Mouse (Mus musculus) E14TG2a.4 (cell line): ENCODE measurements around the gene Pmm2.

Experiments
- H3K27me3 ChIP-seq: 2 replicates; pipeline ENCODE4 v1.6.1; 2014; ENCODE audit warnings: low read length, control low read depth; ENCODE audit not compliant: insufficient read depth
- H3K36me3 ChIP-seq: 2 replicates; pipeline ENCODE4 v1.6.1; 2014; ENCODE audit warnings: low read length, control low read depth; ENCODE audit not compliant: insufficient read depth
- H3K4me1 ChIP-seq: replicated peaks from 2 replicates; pipeline ENCODE4 v1.6.1; 2014; ENCODE audit warnings: low read depth, low read length, control low read depth
- H3K4me3 ChIP-seq: replicated peaks from 2 replicates; pipeline ENCODE4 v1.5.1; 2014; ENCODE audit warnings: mild to moderate bottlenecking, low read length
- H3K9me3 ChIP-seq: 2 replicates; pipeline ENCODE4 v1.6.1; 2014; ENCODE audit warnings: low read length, control low read depth
- CTCF ChIP-seq: conservative IDR thresholded peaks from 2 replicates; pipeline ENCODE4 v1.5.1; 2014; ENCODE audit warnings: low read length
- NANOG ChIP-seq: IDR thresholded peaks from 2 replicates; pipeline ENCODE4 v1.6.1; 2014; ENCODE audit warnings: borderline replicate concordance, low read length, mixed read lengths
- POU5F1 ChIP-seq: IDR thresholded peaks from 2 replicates; pipeline ENCODE4 v1.6.1; 2014; ENCODE audit warnings: low read length, borderline replicate concordance

Pmm2 gene

DNA sequence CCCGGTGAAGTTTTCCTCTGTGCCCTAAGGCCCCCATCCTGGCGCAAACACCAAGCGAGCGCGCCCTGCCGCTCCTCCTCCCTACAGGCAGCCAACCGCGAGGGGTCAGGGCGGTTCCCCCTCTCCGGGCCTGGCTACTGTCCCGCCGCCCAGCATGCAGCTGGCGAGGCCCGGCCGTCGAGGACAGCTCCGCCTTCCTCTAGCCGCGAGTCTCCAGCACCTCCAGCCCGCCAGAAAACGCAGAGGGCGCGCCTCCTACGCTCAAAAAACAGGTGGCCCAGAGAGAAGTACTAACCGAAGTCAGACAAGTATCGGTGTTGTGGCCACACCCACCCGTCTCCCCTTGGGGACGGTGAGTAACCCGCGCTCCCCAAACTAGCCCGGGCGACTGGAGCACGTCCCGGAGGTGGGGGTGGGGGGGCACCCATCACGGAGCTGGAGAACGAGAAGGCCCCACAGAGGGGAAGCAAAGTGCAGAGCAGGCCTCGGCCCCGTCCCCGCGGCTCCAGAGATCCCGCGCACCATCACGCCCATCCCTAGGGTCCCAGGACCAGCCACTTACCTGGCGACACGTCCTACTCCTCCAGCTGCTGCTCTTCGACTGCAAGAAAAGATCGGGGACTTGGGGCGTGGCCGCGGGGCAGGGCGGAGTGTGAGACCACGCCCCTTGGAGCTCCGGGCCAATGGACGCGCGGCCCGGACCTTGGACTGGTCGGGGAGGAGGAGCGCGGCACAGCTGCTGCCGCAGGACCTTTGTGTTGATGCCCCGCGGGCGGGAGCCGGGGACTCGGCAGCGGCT, 34.3 kb downstream of the Pmm2 start, which contains the start of gene Carhsp1:
TSS of gene Carhsp1 (minus strand) at position 605 of the 799 bp plus-strand sequence.
- TF ChIP-seq CTCF (no peak), NANOG (no peak)
- Histone ChIP-seq H3K9me3 (no peaks in the 10 kb centered on the region), H3K36me3 (peaks cover 16% of the 10 kb centered on the region), H3K4me3 (peak within 1 kb of the TSS; percentile 92), H3K27me3 (peaks cover 16% of the 10 kb centered on the region), H3K4me1 (peaks cover 65% of the 10 kb centered on the region)

DNA sequence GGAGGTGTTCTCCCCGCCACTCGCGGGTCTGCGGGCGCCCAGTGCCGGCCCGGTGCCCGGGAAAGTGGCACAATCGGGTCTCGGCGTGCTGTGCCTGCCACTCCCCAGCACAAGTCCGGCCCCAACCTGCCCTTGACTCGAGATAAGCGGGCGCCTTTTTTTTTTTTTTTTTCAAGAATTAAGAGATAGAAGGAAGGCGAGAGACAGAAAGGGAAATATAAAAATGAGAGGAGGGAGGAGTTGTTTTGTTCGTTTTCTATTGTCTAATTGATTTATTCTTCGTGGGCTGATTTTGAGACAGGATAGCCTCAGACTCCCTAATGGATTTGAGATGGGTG, 34.8 kb downstream of the Pmm2 start:
- peaks cover 16% of the 10 kb centered on the region for H3K36me3 ChIP-seq
- TF ChIP-seq NANOG: no peak
- peaks cover 59% of the 10 kb centered on the region for H3K4me1 ChIP-seq
- H3K4me3 ChIP-seq: peak overlapping the region; percentile 92
- no peaks in the 10 kb centered on the region for H3K9me3 ChIP-seq
- peaks cover 16% of the 10 kb centered on the region for H3K27me3 ChIP-seq

DNA sequence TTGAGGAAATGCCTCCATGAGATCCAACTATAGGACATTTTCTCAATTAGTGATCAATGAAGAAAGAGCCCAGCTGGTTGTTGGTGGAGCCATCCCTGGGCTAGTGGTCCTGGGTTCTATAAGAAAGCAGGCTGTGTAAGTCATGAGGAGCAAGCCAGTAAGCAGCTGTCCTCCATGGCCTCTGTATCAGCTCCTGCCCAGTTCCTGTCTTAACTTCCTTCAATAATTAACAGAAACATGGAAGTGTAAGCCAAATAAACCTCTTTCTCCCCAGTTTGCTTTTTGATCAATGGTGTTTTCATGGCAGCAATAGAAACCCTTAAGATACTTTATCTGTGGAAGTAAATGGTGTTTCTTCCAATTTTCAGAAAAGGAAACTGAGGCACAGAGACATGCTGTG, 35.3 kb downstream of the Pmm2 start:
- Histone ChIP-seq H3K9me3 (no peaks in the 10 kb centered on the region), H3K4me1 (peaks cover 54% of the 10 kb centered on the region), H3K4me3 (peak overlapping the region; percentile 92), H3K36me3 (peaks cover 15% of the 10 kb centered on the region), H3K27me3 (peaks cover 16% of the 10 kb centered on the region)
- no peak for TF ChIP-seq NANOG
- no peak for TF ChIP-seq POU5F1
- no peak for TF ChIP-seq CTCF

DNA sequence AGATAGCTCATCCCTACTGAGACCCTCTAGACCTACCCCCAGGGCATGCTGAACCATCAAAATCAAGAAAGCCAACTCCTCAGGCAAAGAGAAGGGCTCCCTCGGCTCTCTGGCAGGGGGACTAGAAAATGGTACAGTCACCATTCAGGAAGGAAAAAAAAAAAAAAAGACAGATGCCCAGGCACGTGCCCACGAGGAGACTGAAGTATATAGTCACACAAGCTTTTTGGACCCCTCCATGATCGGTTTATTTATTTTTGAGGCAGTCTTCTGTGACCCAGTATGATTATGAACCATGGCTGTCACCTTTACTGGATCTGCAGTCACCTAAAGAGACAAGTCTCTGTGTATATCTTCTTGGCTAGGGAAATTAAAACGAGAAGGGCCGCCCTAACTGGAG, 35.9 kb downstream of the Pmm2 start:
- Histone ChIP-seq H3K9me3 (no peaks in the 10 kb centered on the region), H3K4me3 (no peak overlapping the region), H3K4me1 (peaks cover 49% of the 10 kb centered on the region), H3K27me3 (peaks cover 16% of the 10 kb centered on the region), H3K36me3 (peaks cover 11% of the 10 kb centered on the region)
- TF ChIP-seq POU5F1 (no peak), CTCF (no peak), NANOG (no peak)

DNA sequence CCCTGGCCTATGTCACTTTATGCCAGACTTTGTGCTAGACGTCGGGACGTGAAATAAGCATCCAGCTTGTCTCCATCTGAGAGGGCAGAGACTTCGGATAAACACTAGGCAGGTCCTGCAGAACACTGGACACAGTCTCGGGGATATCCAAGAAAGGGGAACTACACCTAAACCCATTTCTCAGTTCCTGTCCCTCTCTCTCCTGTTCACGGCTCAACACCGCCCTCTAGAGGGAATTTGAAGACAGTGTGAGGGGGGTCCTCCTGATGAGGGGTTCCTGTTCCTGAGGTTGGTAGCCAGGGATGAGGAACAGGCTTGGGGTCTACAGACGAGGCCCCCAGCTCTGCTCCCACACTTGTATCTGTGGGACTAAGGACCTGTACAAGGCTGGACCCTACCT, 36.7 kb downstream of the Pmm2 start:
- Histone ChIP-seq H3K4me3 (0 out of 2 replicates have a peak overlapping the region, but pooled peaks have one; percentile 43), H3K9me3 (no peaks in the 10 kb centered on the region), H3K4me1 (peaks cover 41% of the 10 kb centered on the region), H3K27me3 (peaks cover 16% of the 10 kb centered on the region), H3K36me3 (peaks cover 3% of the 10 kb centered on the region)
- TF ChIP-seq POU5F1: no peak
- no peak for TF ChIP-seq NANOG
- peak; percentile 79 for TF ChIP-seq CTCF

DNA sequence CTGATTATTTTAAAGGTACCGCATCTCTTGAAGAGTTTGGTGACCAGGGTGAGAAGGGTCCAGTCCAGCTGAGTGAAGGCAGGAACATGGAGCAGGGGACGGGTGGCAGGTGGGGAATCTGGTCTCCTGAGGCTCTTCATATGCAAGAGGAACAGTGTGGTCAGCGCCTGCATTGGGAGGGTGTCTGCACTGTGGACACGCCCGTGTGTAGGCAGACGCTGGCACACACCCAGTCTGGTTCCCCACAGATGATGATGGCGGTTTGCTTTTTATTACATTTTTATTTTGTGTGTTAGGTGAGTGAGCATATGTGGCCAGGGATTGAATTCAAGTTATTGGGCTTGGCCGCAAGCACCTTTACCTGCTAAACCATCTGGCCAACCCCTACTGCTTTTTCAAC, 38.1 kb downstream of the Pmm2 start:
- no peak overlapping the region for H3K4me3 ChIP-seq
- no peaks in the 10 kb centered on the region for H3K36me3 ChIP-seq
- H3K4me1 ChIP-seq: peaks cover 27% of the 10 kb centered on the region
- TF ChIP-seq POU5F1 (no peak), CTCF (no peak), NANOG (no peak)
- no peaks in the 10 kb centered on the region for H3K9me3 ChIP-seq
- peaks cover 16% of the 10 kb centered on the region for H3K27me3 ChIP-seq

DNA sequence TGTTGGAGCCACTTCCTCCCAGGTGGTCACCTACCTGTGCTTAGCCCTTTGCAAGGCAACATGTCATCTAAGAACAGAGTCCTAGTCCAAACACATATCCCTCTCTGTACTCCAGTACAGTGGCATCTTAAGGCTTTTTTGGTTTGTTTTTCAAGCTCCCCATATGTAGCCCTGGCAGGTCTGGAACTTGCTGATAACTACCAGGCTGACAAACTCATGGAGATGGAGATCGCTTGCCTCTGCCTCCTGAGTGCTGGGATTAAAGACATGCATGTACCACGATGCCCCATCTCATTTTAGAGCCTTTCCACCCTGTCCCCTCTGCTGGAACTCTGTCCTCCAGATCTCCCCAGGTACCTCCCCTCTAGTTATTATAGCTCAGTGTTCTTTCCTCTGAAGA, 38.8 kb downstream of the Pmm2 start:
- Histone ChIP-seq H3K4me1 (peaks cover 20% of the 10 kb centered on the region), H3K9me3 (no peaks in the 10 kb centered on the region), H3K4me3 (no peak overlapping the region), H3K27me3 (peaks cover 16% of the 10 kb centered on the region), H3K36me3 (no peaks in the 10 kb centered on the region)
- no peak for TF ChIP-seq CTCF
- TF ChIP-seq NANOG: no peak
- no peak for TF ChIP-seq POU5F1

DNA sequence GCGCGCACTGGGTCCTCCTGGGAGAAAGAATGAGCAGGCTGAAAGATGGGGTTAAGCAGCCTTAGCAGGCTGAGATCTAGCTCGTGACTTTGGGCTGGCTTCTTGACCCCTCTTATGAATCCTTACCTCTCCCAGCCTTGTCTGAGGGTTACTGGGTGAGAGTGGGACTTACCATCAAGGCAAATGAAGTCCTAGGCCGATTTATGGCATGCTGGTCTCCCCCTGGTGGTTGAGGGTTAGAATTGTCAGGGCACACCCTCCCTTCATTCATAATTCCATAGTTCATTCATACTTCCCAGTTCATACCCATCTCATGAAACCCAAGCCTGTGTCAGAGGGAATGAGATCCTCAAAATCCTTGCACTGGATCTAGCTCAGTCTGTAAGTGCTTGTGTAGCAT, 39.3 kb downstream of the Pmm2 start:
- Histone ChIP-seq H3K4me1 (peaks cover 18% of the 10 kb centered on the region; the same call in 1 of the 2 replicates), H3K27me3 (peaks cover 16% of the 10 kb centered on the region), H3K36me3 (no peaks in the 10 kb centered on the region), H3K4me3 (no peak overlapping the region), H3K9me3 (no peaks in the 10 kb centered on the region)
- TF ChIP-seq CTCF (peak; percentile 85), NANOG (no peak)

DNA sequence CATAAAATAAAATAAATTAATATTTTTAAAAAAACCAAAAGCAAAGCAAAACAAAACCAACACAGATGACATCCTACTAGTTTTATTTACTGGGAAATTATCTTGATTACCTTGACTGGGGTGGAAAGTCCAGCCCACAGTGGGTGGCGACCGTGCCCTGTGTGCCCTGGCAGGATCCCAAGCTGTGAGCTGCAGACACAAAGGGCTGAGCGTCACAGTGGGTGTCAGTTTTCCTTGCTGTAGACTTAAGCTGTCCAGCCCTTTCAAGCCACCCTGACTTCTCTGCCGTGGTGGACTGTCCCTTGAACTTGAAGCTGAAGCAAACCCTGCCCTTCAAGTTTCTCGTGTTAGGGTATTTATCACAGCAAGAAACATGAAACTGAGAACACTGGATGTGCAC, 40.6 kb downstream of the Pmm2 start:
- Histone ChIP-seq H3K36me3 (peaks cover 10% of the 10 kb centered on the region), H3K4me1 (peaks cover 13% of the 10 kb centered on the region; the same call in 1 of the 2 replicates), H3K27me3 (peaks cover 8% of the 10 kb centered on the region), H3K4me3 (no peak overlapping the region), H3K9me3 (peaks cover 7% of the 10 kb centered on the region)
- no peak for TF ChIP-seq NANOG
- TF ChIP-seq CTCF: no peak; the same call in 1 of the 2 replicates
- TF ChIP-seq POU5F1: no peak
